Mouse (Mus musculus) midbrain, embryonic 16.5 days (tissue): Measurements from ENCODE around the gene Ccdc155. TPM values are rescaled to one million over a fixed set of nuclear protein-coding genes. Genes with fewer than 3 reads are reported as not detected.
"Not testable (repeated sequence)": the region's sequence is repeated elsewhere in the genome, so short reads cannot be mapped to it uniquely, and the experiment has no call there.

Source experiments
- ATAC-seq: fragments of 200-750 bp; cut with Nextera tagmentation; 2 replicates; pipeline ENCODE4 v1.8.0; 2017; ENCODE audit warnings: moderate TSS enrichment
- H3K27ac ChIP-seq: fragments of 300-500 bp; sonication (generic); 2 replicates; pipeline ENCODE4 v1.5.1; 2014; ENCODE audit warnings: mild to moderate bottlenecking, low read length, mixed read lengths
- H3K27me3 ChIP-seq: fragments of 300-500 bp; sonication (generic); 2 replicates; pipeline ENCODE4 v1.6.1; 2014; ENCODE audit warnings: low read depth, low read length, mixed read lengths; ENCODE audit not compliant: control insufficient read depth, insufficient read depth
- H3K36me3 ChIP-seq: fragments of 300-500 bp; sonication (generic); 2 replicates; pipeline ENCODE4 v1.6.1; 2014; ENCODE audit warnings: mild to moderate bottlenecking, low read length, moderate library complexity, mixed read lengths; ENCODE audit not compliant: control insufficient read depth, insufficient read depth
- H3K4me1 ChIP-seq: fragments of 300-500 bp; sonication (generic); 2 replicates; pipeline ENCODE4 v1.6.1; 2014; ENCODE audit warnings: mild to moderate bottlenecking, low read length, mixed read lengths; ENCODE audit not compliant: control insufficient read depth, insufficient read depth
- H3K4me2 ChIP-seq: fragments of 300-500 bp; sonication (generic); 2 replicates; pipeline ENCODE4 v1.6.1; 2014; ENCODE audit warnings: mild to moderate bottlenecking, low read length, mixed read lengths
- H3K4me3 ChIP-seq: fragments of 300-500 bp; sonication (generic); 2 replicates; pipeline ENCODE4 v1.5.1; 2014; ENCODE audit warnings: low read depth, mild to moderate bottlenecking, low read length, moderate library complexity, mixed read lengths
- H3K9ac ChIP-seq: fragments of 300-500 bp; sonication (generic); 2 replicates; pipeline ENCODE4 v1.6.1; 2014; ENCODE audit warnings: low read depth, low read length, mixed read lengths
- H3K9me3 ChIP-seq: fragments of 300-500 bp; sonication (generic); replicated peaks from 2 replicates; pipeline ENCODE4 v1.6.1; 2014; ENCODE audit warnings: mild to moderate bottlenecking, low read length, mixed read lengths; ENCODE audit not compliant: control insufficient read depth, poor library complexity, severe bottlenecking
- WGBS: fragments of 180-500 bp; shearing (Covaris S2); extraction: QIAGEN DNeasy Blood & Tissue Kit; methylation state at CpG from one replicate; pipeline ENCODE4 v1.1.7; 2014; 5-methylcytosine and 5-hydroxymethylcytosine counted together
- polyA plus RNA-seq: library from polyadenylated mRNA; unstranded; fragments of >200 nt; fragmentation: Nextera tagmentation; extraction: Ambion mirVana; gene quantifications from 2 replicates; pipeline ENCODE4 v1.2.1, GENCODE M21; 2015

Ccdc155 gene
- polyA plus RNA-seq, 1 experiment from 2014 or later: 0.45 TPM

- H3K9ac ChIP-seq, H3K27ac ChIP-seq, H3K4me3 ChIP-seq, H3K36me3 ChIP-seq, H3K9me3 ChIP-seq, H3K27me3 ChIP-seq, H3K4me2 ChIP-seq, ATAC-seq: not testable (repeated sequence)
- H3K4me1 ChIP-seq: peaks cover 13% of the 10 kb centered on the region
- 93% methylated on average over 2 of the region's 2 CpGs for WGBS
Observed at GRCm38 (mm10) chr7:45153052-45153451, 51.6 kb downstream of the Ccdc155 start.

- no peak overlapping the region for H3K4me3 ChIP-seq
- peaks cover 13% of the 10 kb centered on the region for H3K4me1 ChIP-seq
- H3K27ac ChIP-seq: no peak overlapping the region
- no peaks in the 10 kb centered on the region for H3K27me3 ChIP-seq
- WGBS: 72% methylated on average over 11 of the region's 11 CpGs
- no peak overlapping the region for H3K4me2 ChIP-seq
- no peak for ATAC-seq
- H3K36me3 ChIP-seq: no peaks in the 10 kb centered on the region
- H3K9me3 ChIP-seq: no peaks in the 10 kb centered on the region
- no peak overlapping the region for H3K9ac ChIP-seq
Observed at GRCm38 (mm10) chr7:45151303-45151702, 53.4 kb downstream of the Ccdc155 start.

GRCm38 (mm10) chr7:45150321-45150720 is 54.4 kb downstream of the Ccdc155 start:
- WGBS: 64% methylated on average over 4 of the region's 4 CpGs
- Histone ChIP-seq H3K36me3 (0 out of 2 replicates have a peak, but pooled peaks cover 2% of the 10 kb centered on the region), H3K4me2 (no peak overlapping the region), H3K9me3 (no peaks in the 10 kb centered on the region), H3K4me1 (peaks cover 11% of the 10 kb centered on the region), H3K4me3 (no peak overlapping the region), H3K9ac (0 out of 2 replicates have a peak overlapping the region, but pooled peaks have one; percentile 7), H3K27me3 (no peaks in the 10 kb centered on the region), H3K27ac (no peak overlapping the region)
- no peak for ATAC-seq

GRCm38 (mm10) chr7:45149545-45149944 is 55.1 kb downstream of the Ccdc155 start:
- Histone ChIP-seq H3K27me3 (no peaks in the 10 kb centered on the region), H3K9ac (no peak overlapping the region), H3K4me2 (no peak overlapping the region), H3K4me3 (no peak overlapping the region), H3K4me1 (peaks cover 6% of the 10 kb centered on the region), H3K36me3 (0 out of 2 replicates have a peak, but pooled peaks cover 2% of the 10 kb centered on the region), H3K9me3 (no peaks in the 10 kb centered on the region), H3K27ac (no peak overlapping the region)
- ATAC-seq: no peak
- 26% methylated on average over 6 of the region's 6 CpGs for WGBS

- H3K27ac ChIP-seq: no peak overlapping the region
- no peak for ATAC-seq
Observed at GRCm38 (mm10) chr7:45148534-45149098, 56.1 kb downstream of the Ccdc155 start.

GRCm38 (mm10) chr7:45147899-45148298 is 56.8 kb downstream of the Ccdc155 start:
- H3K36me3 ChIP-seq: peaks cover 5% of the 10 kb centered on the region; the same call in 1 of the 2 replicates
- WGBS: 91% methylated on average over 11 of the region's 11 CpGs
- no peak overlapping the region for H3K9ac ChIP-seq
- H3K4me3 ChIP-seq: no peak overlapping the region
- H3K4me1 ChIP-seq: no peaks in the 10 kb centered on the region
- no peak for ATAC-seq
- H3K4me2 ChIP-seq: no peak overlapping the region
- no peak overlapping the region for H3K27ac ChIP-seq
- no peaks in the 10 kb centered on the region for H3K9me3 ChIP-seq
- H3K27me3 ChIP-seq: no peaks in the 10 kb centered on the region

More at GRCm38 (mm10) chr7:45148534-45149098, 56.1 kb downstream of the Ccdc155 start:
- Histone ChIP-seq H3K27me3 (no peaks in the 10 kb centered on the region), H3K4me3 (no peak overlapping the region), H3K4me2 (no peak overlapping the region), H3K36me3 (peaks cover 5% of the 10 kb centered on the region; the same call in 1 of the 2 replicates), H3K9me3 (no peaks in the 10 kb centered on the region), H3K4me1 (peaks cover 5% of the 10 kb centered on the region), H3K9ac (no peak overlapping the region)
- WGBS: 69% methylated on average over 4 of the region's 4 CpGs

- Histone ChIP-seq H3K4me1 (no peaks in the 10 kb centered on the region), H3K9me3 (no peaks in the 10 kb centered on the region), H3K4me2 (no peak overlapping the region), H3K4me3 (no peak overlapping the region), H3K9ac (peak overlapping the region; percentile 17; the same call in 1 of the 2 replicates), H3K27ac (no peak overlapping the region), H3K27me3 (no peaks in the 10 kb centered on the region), H3K36me3 (peaks cover 8% of the 10 kb centered on the region; the same call in 1 of the 2 replicates)
- 95% methylated on average over 11 of the region's 11 CpGs for WGBS
- no peak for ATAC-seq
Observed at GRCm38 (mm10) chr7:45147267-45147666, 57.4 kb downstream of the Ccdc155 start.

GRCm38 (mm10) chr7:45145460-45145859 is 59.2 kb downstream of the Ccdc155 start:
- Histone ChIP-seq H3K27ac (no peak overlapping the region), H3K36me3 (peaks cover 8% of the 10 kb centered on the region; the same call in 1 of the 2 replicates), H3K27me3 (no peaks in the 10 kb centered on the region), H3K9me3 (no peaks in the 10 kb centered on the region), H3K4me3 (no peak overlapping the region), H3K4me2 (no peak overlapping the region), H3K9ac (no peak overlapping the region), H3K4me1 (no peaks in the 10 kb centered on the region)
- 94% methylated on average over 8 of the region's 8 CpGs for WGBS
- no peak for ATAC-seq

GRCm38 (mm10) chr7:45144368-45145174 is 60.1 kb downstream of the Ccdc155 start:
- 88% methylated on average over 13 of the region's 13 CpGs for WGBS
- Histone ChIP-seq H3K36me3 (peaks cover 8% of the 10 kb centered on the region; the same call in 1 of the 2 replicates), H3K4me1 (no peaks in the 10 kb centered on the region), H3K4me3 (no peak overlapping the region), H3K9ac (no peak overlapping the region), H3K9me3 (no peaks in the 10 kb centered on the region), H3K27me3 (no peaks in the 10 kb centered on the region), H3K27ac (no peak overlapping the region), H3K4me2 (no peak overlapping the region)
- ATAC-seq: no peak
